Mouse (Mus musculus) myocyte (in vitro differentiated cells): ENCODE measurements around the gene Prkg2. TPM values are rescaled to one million over a fixed set of nuclear protein-coding genes. Genes with fewer than 3 reads are reported as not detected.
A peak's percentile ranks its signal among the peaks of the same experiment; 100 is the strongest.

Experiments
- H3K27me3 ChIP-seq: one replicate; pipeline ENCODE4 v1.6.1; 2011; ENCODE audit not compliant: control insufficient read depth, insufficient read depth, insufficient read length
- H3K36me3 ChIP-seq: one replicate; pipeline ENCODE4 v1.6.1; 2011; ENCODE audit not compliant: control insufficient read depth, insufficient read depth
- H3K4me2 ChIP-seq: one replicate; pipeline ENCODE4 v1.6.1; 2011; ENCODE audit warnings: low read depth, control low read depth
- H3K4me3 ChIP-seq: one replicate; pipeline ENCODE4 v1.5.1; 2011; ENCODE audit warnings: mild to moderate bottlenecking, control low read depth, moderate library complexity
- H3K79me2 ChIP-seq: one replicate; pipeline ENCODE4 v1.6.1; 2011; ENCODE audit not compliant: control insufficient read depth, insufficient read depth
- H3ac ChIP-seq: one replicate; pipeline ENCODE4 v1.6.1; 2011; ENCODE audit not compliant: control insufficient read depth, insufficient read length
- CEBPB ChIP-seq: IDR thresholded peaks from 2 replicates; pipeline ENCODE4 v1.6.1; 2011; ENCODE audit warnings: mild to moderate bottlenecking, moderate library complexity; ENCODE audit not compliant: poor library complexity, insufficient read depth, severe bottlenecking
- E2F4 ChIP-seq: IDR thresholded peaks from one replicate; pipeline ENCODE4 v1.6.1; 2011; ENCODE audit warnings: mild to moderate bottlenecking, control low read depth, moderate library complexity; ENCODE audit not compliant: insufficient read depth
- MAX ChIP-seq: IDR thresholded peaks from one replicate; pipeline ENCODE4 v1.6.1; 2011; ENCODE audit warnings: low read depth, mild to moderate bottlenecking, control low read depth
- MYOD1 ChIP-seq, 3 experiments: IDR thresholded peaks; one replicate each; pipeline ENCODE4 v1.6.1; 2011; ENCODE audit warnings: control low read depth in 2 of 3, low read depth in 2 of 3, mild to moderate bottlenecking in 2 of 3, moderate library complexity in 1 of 3; ENCODE audit not compliant: insufficient read length in 2 of 3, control insufficient read depth in 1 of 3
- MYOG ChIP-seq, 3 experiments: IDR thresholded peaks; one replicate each; pipeline ENCODE4 v1.6.1; 2011; ENCODE audit warnings: control low read depth in 2 of 3, low read depth in 2 of 3, mild to moderate bottlenecking in 2 of 3; ENCODE audit not compliant: insufficient read length in 2 of 3, control insufficient read depth in 1 of 3, insufficient read depth in 1 of 3
- POLR2A ChIP-seq: IDR thresholded peaks from one replicate; pipeline ENCODE4 v1.6.1; 2011; ENCODE audit warnings: low read depth, mild to moderate bottlenecking, control low read depth, moderate library complexity; ENCODE audit not compliant: insufficient read length
- POLR2AphosphoS2 ChIP-seq: IDR thresholded peaks from one replicate; pipeline ENCODE4 v1.6.1; 2011; ENCODE audit warnings: low read depth, control low read depth; ENCODE audit not compliant: insufficient read length
- REST ChIP-seq: IDR thresholded peaks from one replicate; pipeline ENCODE4 v1.6.1; 2011; ENCODE audit warnings: mild to moderate bottlenecking, control low read depth, moderate library complexity; ENCODE audit not compliant: insufficient read depth, insufficient read length
- SRF ChIP-seq: IDR thresholded peaks from one replicate; pipeline ENCODE4 v1.6.1; 2011; ENCODE audit warnings: low read depth; ENCODE audit not compliant: control insufficient read depth, insufficient read length
- TCF12 ChIP-seq: IDR thresholded peaks from one replicate; pipeline ENCODE4 v1.6.1; 2011; ENCODE audit warnings: mild to moderate bottlenecking, control low read depth; ENCODE audit not compliant: poor library complexity, insufficient read depth, severe bottlenecking
- TCF3 ChIP-seq: IDR thresholded peaks from one replicate; pipeline ENCODE4 v1.6.1; 2011; ENCODE audit warnings: low read depth, control low read depth; ENCODE audit not compliant: insufficient read length
- USF1 ChIP-seq: IDR thresholded peaks from one replicate; pipeline ENCODE4 v1.6.1; 2011; ENCODE audit warnings: low read depth, mild to moderate bottlenecking, control low read depth, moderate library complexity
- polyA plus RNA-seq: library from polyadenylated mRNA; unstranded; fragments of >200 nt; fragmentation: generic; extraction: Trizol; gene quantifications from one replicate; pipeline ENCODE4 v1.2.1, GENCODE M21; 2012; ENCODE audit warnings: missing spikeins

The Prkg2 gene
- polyA plus RNA-seq, 1 experiment = 22.8 TPM

- no peaks in the 10 kb centered on the region for H3K79me2 ChIP-seq
- TF ChIP-seq MYOD1 (IDR thresholded peaks at IDR 0.05; ENCODE audit: control insufficient read depth in 1 of 3, insufficient read length in 2 of 3, low read depth in 2 of 3) = no peak
- no peak for TF ChIP-seq POLR2A
- no peak for TF ChIP-seq TCF3
- no peak for TF ChIP-seq MAX
- TF ChIP-seq USF1 = no peak
- TF ChIP-seq POLR2AphosphoS2 = no peak
- TF ChIP-seq MYOG (IDR thresholded peaks at IDR 0.05; ENCODE audit: control insufficient read depth in 1 of 3, insufficient read depth in 1 of 3, insufficient read length in 2 of 3, low read depth in 2 of 3) = no peak
- no peak for TF ChIP-seq CEBPB
- H3K27me3 ChIP-seq = no peaks in the 10 kb centered on the region
- H3ac ChIP-seq = peak overlapping the region; percentile 88
- no peaks in the 10 kb centered on the region for H3K36me3 ChIP-seq
- H3K4me2 ChIP-seq = peak overlapping the region; percentile 64
- peak overlapping the region; percentile 22 for H3K4me3 ChIP-seq
These were observed 276 bp upstream of the Prkg2 start for GRCm38 (mm10) chr5:99037442-99037811.

GRCm38 (mm10) chr5:99035961-99036360 lies 1.2 kb downstream of the Prkg2 start:
- H3K27me3 ChIP-seq = no peaks in the 10 kb centered on the region
- peak overlapping the region; percentile 22 for H3K4me3 ChIP-seq

GRCm38 (mm10) chr5:99031551-99032149 lies 5.5 kb downstream of the Prkg2 start:
- Histone ChIP-seq H3K36me3 (no peaks in the 10 kb centered on the region), H3K79me2 (no peaks in the 10 kb centered on the region), H3K4me2 (no peak overlapping the region), H3K27me3 (no peaks in the 10 kb centered on the region), H3K4me3 (no peak overlapping the region), H3ac (no peak overlapping the region)
- TF ChIP-seq MYOG (IDR thresholded peaks at IDR 0.05; ENCODE audit: control insufficient read depth in 1 of 3, insufficient read depth in 1 of 3, insufficient read length in 2 of 3, low read depth in 2 of 3) = no peak
- no peak for TF ChIP-seq MAX
- TF ChIP-seq TCF3 = no peak
- TF ChIP-seq POLR2AphosphoS2 = no peak
- TF ChIP-seq E2F4 = no peak
- TF ChIP-seq POLR2A = no peak
- no peak for TF ChIP-seq SRF
- TF ChIP-seq CEBPB = no peak
- no peak for TF ChIP-seq REST
- TF ChIP-seq USF1 = no peak
- no peak for TF ChIP-seq TCF12
- TF ChIP-seq MYOD1 (IDR thresholded peaks at IDR 0.05; ENCODE audit: control insufficient read depth in 1 of 3, insufficient read length in 2 of 3, low read depth in 2 of 3) = no peak

More at GRCm38 (mm10) chr5:99035961-99036360, 1.2 kb downstream of the Prkg2 start:
- Histone ChIP-seq H3K4me2 (peak overlapping the region; percentile 64), H3ac (peak overlapping the region; percentile 88), H3K36me3 (no peaks in the 10 kb centered on the region), H3K79me2 (no peaks in the 10 kb centered on the region)
- peak in 1 of 3 experiments; percentile 17 for TF ChIP-seq MYOD1 (IDR thresholded peaks at IDR 0.05; ENCODE audit: control insufficient read depth in 1 of 3, insufficient read length in 2 of 3, low read depth in 2 of 3)
- no peak for TF ChIP-seq POLR2A

- no peaks in the 10 kb centered on the region for H3K27me3 ChIP-seq
- H3K4me2 ChIP-seq = no peak overlapping the region
- no peak overlapping the region for H3ac ChIP-seq
- no peaks in the 10 kb centered on the region for H3K79me2 ChIP-seq
- TF ChIP-seq REST = no peak
- H3K4me3 ChIP-seq = no peak overlapping the region
- no peaks in the 10 kb centered on the region for H3K36me3 ChIP-seq
These were observed 10.8 kb downstream of the Prkg2 start for GRCm38 (mm10) chr5:99026343-99026742.

- Histone ChIP-seq H3ac (no peak overlapping the region), H3K4me2 (no peak overlapping the region), H3K27me3 (no peaks in the 10 kb centered on the region), H3K36me3 (no peaks in the 10 kb centered on the region), H3K79me2 (no peaks in the 10 kb centered on the region), H3K4me3 (no peak overlapping the region)
- TF ChIP-seq TCF12 (no peak), USF1 (no peak), MYOG (IDR thresholded peaks at IDR 0.05; ENCODE audit: control insufficient read depth in 1 of 3, insufficient read depth in 1 of 3, insufficient read length in 2 of 3, low read depth in 2 of 3) (no peak), E2F4 (no peak), POLR2A (no peak), SRF (no peak), MYOD1 (IDR thresholded peaks at IDR 0.05; ENCODE audit: control insufficient read depth in 1 of 3, insufficient read length in 2 of 3, low read depth in 2 of 3) (no peak), REST (no peak), MAX (no peak), TCF3 (no peak), CEBPB (no peak), POLR2AphosphoS2 (no peak)
These were observed 17.4 kb downstream of the Prkg2 start for GRCm38 (mm10) chr5:99019709-99020108.
